Mouse (Mus musculus) right cerebral cortex, adult 18-20 months (tissue): Measurements from ENCODE around the gene Pkd1.

ENCODE experiments used
- DNase-seq: peaks from one replicate; pipeline ENCODE4 v3.0.0; 2022; ENCODE audit warnings: mixed read lengths

The Pkd1 gene

DNA sequence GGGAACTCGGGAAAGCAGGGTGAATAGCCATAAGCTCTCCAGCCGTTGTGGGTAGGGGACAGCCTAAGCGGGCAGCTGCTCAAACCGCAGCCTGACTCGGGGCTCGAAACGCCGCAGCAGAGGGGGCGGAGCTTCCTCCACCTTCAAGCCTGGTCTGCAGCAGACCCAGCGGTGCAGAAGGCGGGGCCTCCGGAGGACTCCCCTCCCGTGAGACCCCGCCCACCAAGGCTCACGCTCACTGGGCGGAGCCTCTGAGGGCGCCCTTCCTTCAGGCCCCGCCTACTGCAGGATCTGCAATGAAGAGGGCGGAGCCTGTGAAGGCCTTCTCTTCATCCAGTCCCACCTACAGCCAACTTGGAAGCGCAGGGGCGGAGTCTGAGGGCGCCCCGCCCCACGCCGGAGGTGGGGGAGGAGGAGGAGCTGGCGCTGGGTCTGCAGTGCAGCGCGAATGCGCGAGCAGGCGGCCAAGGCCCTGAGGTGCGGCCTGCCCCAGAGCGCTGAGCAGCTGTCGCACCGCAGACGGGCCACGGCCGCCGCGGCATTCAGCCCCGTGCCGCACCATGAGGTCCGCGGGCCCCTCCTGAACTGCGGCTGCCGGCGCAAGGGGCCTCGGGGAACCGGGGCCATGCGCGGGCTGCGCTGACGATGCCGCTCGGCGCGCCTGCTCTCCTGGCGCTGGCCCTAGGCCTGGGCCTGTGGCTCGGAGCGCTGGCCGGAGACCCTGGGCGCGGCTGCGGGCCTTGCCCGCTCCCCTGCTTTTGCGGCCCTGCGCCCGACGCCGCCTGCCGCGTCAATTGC lies at the start of gene Pkd1:
Pkd1 (plus strand) TSS at position 217 of the 798 bp plus-strand sequence.
- peak; percentile 100 for DNase-seq

DNA sequence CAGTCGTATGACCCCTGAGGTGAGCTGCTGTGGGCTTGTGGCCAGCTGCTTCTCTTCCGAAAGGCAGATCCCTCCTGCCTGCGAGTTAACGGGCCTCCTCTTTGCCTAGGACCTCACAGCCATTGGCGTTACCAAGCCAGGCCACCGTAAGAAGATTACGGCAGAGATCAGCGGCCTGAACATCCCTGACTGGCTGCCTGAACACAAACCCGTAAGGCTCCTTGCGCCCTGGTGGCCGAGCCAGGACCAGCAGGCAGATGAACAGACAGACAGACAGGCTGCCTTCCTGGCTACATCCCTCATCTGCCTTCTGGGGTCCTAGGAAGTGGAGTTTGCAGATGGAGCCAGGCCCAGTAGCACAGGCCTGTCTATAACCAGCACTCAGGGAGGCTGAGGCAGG lies 47.4 kb upstream of the Pkd1 start:
- DNase-seq, result no peak

DNA sequence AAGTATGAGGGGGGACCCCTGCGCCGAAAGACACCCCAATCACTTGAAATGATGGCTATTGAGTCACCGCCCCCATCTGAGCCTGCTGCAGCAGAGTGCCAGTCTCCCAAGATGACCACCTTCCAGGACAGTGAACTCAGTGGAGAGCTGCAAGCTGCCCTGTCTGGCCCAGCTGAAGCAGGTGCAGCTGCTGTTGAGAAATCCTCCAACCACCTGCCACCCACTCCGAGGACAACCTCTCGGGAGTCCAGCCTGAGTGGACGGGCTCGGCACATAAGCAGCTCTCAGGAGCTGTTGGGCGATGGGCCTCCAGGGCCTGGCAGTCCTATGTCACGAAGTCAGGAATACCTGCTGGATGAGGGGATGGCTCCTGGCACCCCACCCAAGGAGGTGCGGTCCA lies 45.5 kb upstream of the Pkd1 start:
- DNase-seq, result no peak

DNA sequence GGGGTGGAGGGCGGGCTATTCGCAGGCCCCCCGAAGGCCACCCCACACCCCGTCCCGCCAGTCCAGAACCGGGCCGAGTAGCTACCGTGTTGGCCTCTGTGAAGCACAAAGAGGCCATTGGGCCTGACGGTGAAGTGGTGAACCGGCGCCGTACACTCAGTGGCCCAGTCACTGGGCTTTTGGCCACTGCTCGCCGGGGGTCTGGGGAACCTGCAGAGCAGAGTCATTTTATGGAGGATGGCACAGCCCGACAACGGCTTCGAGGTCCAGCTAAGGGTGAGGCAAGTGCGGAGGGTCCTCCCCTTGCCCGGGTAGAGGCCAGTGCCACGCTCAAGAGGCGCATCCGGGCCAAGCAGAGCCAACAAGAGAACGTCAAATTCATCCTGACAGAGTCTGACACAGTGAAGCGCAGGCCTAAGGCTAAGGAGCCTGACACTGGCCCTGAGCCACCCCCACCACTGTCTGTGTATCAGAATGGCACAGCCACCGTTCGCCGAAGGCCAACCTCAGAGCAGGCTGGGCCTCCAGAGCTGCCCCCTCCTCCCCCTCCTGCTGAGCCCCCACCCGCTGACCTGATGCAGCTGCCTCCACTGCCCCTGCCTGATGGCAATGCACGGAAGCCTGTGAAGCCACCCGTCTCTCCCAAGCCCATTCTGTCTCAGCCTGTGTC lies 44.2 kb upstream of the Pkd1 start:
- no peak for DNase-seq

DNA sequence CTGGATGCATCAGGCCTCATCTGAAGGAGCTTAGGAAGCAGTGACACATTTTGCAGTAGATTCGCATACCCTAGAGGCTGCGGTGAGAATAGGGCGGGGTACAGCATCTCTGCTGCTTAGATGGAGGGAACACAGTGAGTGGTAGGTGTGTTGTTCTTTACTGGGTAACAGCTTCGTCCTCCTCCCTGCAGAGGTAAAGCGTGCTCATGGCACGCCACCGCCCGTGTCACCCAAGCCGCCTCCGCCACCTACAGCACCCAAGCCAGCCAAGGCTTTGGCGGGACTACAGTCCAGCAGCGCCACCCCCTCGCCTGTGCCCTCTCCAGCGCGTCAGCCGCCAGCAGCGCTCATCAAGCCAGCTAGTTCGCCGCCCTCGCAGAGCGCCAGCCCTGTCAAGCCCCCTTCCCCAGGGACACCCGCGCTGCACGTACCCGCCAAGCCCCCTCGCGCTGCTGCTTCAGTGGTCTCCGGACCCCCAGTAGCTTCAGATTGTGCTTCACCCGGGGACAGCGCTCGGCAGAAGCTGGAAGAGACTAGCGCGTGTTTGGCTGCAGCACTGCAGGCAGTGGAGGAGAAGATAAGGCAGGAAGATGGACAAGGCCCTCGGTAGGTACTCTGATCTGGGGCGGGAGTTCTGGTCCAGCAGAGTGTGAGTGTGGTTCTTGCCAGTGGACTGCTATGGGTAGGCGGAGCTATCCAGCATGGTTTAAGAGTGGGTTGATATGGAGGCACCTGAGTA lies 43.1 kb upstream of the Pkd1 start:
- DNase-seq, result peak; percentile 78

DNA sequence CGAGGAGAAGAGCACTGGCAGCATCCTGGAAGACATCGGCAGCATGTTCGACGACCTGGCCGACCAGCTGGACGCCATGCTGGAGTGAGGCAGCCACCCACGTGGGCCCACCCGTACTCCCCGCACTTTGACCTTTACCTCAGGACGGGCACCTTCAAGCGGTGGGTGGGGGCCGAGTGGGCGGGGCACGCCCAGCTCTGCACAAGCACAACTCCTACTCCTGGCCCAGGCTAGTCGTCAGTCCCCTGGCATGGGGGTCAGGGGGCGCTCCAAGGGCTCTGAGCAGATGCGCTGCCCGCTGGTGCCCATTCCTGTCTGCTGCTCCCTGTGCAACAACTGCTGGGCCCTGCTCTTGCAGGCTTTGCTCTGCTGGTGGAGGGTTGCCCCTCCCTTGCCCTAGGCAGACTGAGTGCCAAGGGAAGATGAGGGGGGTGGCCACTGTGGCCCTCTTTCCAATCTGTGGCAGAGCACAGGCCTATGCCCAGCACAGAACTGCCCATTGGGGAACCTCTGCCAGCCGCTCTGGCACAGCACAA lies 42.4 kb upstream of the Pkd1 start:
- no peak for DNase-seq

DNA sequence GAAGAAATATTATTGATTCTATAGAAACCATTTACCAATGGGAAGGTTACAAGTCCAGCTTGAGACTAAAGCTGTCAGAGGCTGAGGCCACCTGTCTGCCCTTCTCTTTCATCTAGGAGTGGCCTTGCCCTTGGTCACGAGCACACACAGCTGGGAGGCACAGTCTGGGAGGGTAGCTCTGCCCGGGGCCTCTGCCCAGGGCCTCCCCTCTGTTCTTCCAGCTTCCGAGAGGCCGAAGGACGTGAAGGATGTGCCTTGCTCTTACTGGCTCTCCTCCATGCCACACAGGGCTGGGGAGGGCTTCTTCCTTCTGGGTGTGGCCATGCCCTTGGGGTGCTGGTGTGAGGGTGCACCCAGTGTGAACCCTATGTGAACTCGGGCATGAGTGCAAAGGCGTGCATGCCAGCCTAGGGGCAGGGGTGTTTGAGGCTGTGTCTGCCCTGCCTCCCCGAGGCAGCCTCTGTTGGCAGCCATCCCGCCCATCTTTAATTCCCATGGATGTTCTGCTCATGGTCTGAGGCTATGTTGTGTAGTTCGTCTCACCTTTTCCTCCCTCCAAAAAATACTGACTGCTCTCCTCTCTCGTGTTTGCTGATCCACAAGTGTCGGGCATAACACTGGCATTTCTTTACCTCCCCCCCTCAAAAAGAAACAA lies 41.7 kb upstream of the Pkd1 start:
- no peak for DNase-seq

DNA sequence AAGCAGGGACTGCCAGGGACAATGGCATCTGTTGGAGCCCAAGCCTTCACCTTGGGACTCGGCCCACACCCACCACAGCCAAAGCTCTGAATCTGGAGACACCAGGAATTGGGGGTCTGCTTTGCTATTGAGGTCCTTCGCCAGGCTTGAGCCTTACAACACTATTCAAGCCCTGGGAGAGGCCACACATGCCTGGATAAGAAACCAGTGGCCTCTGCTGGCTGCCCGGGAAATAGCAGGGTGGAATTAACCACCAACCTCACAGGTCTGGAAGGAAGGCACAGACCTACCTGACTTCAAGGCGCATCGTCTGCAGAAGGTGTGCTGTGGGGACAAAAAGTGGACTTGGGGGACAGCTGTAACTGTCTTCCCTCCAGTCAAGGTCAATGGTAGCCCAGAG lies 36.0 kb upstream of the Pkd1 start:
- DNase-seq, result peak; percentile 77

DNA sequence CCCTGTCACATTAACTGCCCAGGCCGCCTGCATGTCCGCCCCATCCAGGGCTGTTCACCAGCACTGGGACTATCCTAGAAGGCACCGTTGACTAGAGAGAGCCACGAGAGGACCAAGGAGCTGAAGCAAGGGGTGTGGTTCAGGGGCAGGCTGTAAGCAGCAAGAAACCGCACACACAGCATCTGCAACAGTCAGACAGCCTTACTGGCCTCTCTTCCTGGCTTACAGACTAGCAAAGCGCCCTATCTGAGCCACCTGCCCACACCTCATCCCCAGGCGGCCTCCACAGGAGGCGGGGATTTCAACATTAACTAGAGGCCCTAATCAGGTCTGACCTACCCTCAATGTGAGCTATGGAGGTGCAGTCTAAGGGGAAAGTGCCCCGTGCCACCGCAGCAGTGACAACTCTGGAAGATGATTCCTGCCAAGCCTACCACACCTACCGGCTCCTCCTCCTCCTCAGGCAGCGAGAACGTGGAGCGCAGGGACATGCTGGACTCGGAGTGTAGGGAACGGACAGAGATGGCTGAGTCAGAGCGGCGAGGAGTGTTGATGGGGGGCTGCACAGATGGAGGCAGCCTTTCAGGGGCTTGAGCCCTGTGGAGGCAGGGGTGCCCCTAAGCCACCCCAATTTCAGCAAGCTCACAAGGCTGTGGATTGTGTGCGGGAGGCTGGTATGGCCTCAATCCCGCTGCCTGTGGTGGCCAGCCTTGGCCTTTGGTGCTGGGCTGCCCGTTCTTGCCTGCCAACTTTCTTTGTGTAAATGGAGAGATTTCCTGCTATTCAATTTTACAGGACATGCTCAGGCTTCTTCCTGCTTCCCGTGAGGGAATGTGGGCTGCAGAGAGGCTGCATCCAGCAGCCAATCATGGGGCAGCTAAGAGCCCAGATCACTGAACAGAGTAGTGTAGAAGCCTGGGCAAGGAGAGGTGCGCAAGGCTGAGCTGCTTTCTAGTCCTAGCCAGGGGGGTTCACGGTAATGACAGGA lies 35.1 kb upstream of the Pkd1 start:
- no peak for DNase-seq

DNA sequence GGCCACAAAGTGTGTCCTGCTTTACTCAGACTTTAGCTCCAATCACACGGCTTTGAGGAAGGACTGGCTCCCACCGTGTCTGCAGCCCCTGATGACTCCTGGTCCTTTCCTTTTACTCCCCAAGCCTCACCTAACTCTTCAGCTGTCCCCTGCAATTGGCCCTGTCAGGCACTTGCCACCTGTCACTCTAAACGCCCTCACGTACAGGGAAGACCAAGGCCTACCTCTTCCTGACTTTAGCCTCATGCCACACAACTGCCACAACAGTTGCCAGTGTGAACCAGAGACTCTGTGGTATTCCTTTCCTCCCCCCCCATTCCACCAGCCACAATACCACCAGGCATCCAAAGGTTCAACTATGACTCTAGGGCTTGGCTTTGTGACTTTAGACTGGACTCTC lies 29.2 kb upstream of the Pkd1 start:
- no peak for DNase-seq

DNA sequence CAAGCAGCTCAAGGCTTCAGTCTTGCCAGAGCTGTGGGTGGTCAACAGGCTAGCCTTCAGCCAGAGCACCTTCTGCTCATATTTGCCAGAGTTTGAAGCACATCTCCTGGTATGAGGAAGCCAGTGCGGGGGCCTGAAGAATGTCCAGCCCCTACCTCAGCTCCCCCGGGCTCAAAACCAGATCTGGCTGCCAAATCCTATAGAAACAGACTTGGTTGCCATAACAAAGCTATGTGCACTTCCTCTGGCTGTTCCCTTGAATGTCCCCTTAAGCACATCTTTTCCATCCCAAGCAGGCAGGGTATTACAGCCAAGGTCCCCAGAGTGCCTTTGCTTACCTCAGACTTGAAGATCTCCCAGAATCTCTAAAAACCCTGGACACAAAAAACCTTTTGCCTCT lies 24.9 kb upstream of the Pkd1 start:
- DNase-seq, result no peak

DNA sequence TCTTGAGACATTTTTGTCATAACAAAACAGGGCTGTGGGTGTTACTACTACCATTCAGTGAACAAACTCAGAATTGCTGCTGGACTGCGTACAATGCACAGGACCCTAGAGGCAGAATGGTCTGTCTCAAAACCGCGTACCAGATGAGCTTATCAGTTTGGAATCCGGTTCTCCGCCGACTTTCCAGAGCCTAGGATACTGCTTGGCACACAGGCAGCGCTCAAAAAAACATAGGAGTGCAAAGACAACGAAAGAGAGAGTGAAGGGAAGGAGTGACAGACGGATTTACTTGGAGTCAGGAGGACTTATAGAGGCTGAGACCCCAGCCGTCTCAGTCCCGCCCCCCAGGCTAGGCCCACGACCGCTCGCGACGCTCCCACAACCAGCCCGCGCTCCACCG lies 22.3 kb upstream of the Pkd1 start:
- no peak for DNase-seq

DNA sequence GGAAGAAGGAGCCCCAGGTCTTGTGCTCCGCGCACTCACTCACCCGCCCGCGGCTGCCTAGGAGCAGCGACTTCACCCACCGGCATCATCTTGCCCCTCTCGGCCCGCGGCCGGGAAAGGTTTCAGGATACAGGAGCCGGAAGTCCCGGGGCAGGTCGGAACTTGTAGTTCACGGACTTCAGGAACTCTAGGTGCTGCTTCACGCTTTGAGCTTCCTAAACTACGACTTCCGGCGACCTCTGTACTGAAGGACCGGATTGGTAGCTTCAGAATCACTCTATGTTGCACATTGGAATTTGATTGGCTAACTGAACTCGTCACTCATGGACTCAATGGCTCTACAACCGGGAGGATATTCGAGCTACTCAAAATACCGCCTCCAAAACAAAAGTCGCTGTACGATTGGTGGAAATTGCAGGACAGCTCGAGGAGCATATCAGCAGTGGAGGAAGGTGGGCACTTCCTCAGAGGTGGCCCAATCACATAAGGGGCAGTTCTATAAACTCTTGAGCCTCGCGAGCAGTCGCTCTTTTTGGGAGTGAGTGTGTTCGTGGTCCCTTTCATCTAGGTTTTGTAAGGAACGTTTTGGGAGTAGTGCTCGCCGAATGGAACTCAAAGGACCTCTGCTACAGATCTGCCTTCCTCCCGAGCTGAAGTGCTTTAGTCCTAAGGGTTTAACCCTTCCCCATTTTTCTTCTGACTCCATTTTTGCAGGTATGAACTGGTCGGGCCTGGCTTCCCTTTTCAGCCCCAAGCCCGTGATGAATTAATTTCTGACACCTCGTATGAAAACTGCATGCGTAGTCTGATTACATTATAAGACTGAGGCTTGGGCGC lies 21.7 kb upstream of the Pkd1 start, which contains the start of gene Traf7:
Traf7 (minus strand) TSS at position 216 of the 837 bp plus-strand sequence.
- peak; percentile 98 for DNase-seq

DNA sequence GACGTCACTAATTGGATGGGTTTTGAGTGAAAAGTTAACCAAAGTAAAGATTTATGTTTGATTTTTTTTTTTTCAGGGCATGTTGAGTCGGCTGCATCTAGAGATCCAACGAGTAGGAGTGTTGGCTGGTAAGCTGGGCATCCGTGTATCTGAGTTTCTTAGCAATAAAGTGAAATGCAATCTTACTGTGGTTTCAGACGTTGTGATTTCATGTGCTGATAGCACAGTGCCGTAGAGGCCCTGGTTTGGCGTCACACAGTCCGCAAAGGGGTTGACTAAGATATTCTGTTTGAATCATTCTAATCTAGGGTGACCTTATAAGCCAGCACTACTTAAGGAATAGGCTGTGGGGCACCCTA lies 21.1 kb upstream of the Pkd1 start:
- no peak for DNase-seq

DNA sequence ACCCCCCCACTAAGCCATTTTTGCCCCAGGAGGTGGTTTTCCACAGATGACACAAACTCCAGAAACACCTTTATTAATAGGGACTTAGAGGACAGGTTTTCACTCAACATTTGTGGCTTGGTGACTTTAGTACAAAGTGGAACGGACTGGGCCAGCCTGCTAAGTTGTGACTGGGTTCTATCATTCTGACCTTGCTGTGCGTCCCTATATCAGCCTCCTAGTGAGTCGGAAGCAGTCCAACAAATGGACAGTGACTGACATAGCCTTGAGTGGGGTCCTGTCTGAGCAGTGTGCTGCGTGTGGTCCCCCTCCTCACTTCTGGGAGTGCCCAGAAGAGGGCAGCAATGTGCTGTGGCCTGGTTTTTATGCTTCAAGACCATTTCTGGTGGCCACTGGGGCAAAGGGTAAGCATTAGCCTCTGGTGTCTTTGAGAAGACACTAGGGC lies 20.6 kb upstream of the Pkd1 start:
- DNase-seq, result no peak

DNA sequence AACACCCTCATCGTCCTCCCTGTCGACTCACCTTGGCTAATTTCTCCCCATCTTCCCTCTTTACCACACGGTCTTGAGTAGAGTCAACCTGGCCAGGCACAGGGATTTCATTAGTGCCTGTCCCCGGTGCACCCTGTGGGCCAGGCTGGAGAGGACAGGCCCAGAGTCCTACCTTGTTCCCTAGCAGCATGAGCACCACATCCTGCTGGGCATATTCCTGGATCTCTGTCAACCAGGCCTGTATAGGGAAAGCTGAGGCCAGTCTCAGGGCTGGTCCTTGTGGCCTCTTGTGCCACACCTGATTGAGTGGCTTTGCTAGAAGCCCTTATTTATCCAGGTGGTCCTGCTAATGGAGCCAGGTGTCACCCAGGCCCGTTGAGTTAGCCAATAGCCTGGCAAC lies 19.8 kb upstream of the Pkd1 start:
- DNase-seq, result no peak

DNA sequence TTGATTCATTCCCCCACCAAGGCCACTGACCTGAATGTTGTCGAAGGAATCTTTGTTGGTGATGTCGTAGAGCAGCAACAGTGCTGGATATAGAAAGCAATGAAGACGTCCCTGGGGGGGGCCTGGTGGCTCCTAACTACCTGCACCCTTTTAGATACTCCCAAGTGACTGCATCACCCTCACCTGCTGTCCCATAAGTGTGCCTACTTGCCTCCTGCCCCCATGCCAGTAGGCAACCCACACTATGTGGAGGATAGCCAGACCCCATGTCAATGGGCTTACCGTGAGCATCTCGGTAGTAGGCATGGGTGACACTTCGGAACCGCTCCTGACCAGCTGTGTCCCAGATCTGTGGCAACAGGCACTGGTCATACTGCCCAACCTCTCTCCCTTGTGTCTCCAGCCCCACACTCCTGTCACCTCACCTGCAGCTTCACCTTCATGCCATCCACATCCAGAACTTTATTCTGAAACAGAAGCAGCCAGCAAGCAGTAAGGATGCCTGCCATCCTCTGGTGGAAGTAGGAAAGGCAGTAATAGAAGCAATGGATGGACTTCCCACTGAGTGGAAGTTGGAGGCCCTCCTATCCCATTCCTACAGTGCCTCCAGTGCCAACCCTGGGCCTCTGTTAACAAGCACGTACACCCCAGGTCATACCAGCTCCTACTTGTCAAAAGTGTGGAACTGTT lies 19.1 kb upstream of the Pkd1 start:
- DNase-seq, result no peak

DNA sequence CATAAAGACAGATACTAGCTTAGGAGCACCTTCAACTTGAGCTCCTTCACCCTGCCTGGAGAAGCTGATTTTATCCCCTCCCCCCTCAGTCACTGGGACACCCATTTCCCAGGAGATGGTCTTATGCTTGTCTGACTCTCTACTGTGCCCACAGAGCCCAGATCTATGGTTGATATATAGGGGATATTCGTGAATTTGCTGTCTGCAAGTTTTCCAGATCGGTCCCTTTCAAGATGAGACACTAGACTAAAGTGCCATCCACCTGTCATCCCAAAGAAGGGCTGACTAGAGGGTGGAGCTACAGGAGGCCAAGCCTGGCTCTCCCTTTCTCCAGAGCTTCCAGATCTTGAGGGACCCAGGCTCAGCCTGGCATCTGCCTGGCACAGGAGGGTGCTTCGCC lies 18.6 kb upstream of the Pkd1 start:
- no peak for DNase-seq

DNA sequence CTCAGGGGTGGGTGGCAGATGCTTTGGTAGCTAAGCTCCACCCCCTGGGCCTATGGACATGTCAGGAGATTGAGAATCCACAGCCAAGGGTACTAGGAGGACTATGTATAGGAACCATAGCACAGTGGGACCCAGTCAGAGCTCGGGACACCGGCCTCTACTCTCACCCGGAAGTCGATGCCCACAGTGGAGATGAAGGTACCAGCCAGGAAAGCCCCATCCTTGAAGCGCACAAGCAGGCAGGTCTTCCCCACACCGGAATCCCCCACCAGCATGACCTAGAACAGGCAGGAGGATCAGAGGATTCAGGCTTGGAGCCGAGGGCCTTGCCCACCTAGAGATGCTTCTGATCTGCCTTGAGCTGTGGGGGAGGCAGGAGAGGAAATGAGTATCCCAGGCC lies 17.6 kb upstream of the Pkd1 start:
- DNase-seq, result no peak
